Mouse (Mus musculus) MEL (cell line): Measurements from ENCODE around the gene Frg2f1. TPM values are rescaled to one million over a fixed set of nuclear protein-coding genes. Genes with fewer than 3 reads are reported as not detected.

ENCODE experiments used
- DNase-seq: peaks from one replicate; pipeline ENCODE4 v3.0.0; 2011; ENCODE audit warnings: low read depth, low spot score
- H3K27ac ChIP-seq: 2 replicates; pipeline ENCODE4 v1.5.1; 2012; ENCODE audit warnings: low read depth, mild to moderate bottlenecking, control low read depth, low read length, moderate library complexity; ENCODE audit not compliant: control insufficient read depth
- H3K27me3 ChIP-seq, 2 experiments: fragments of 150-350 bp in 1 of 2; sonication (generic) in 1 of 2; 2 replicates each; pipeline ENCODE4 v1.6.1; 2012; ENCODE audit warnings: low read length in 2 of 2, mild to moderate bottlenecking in 2 of 2, improper control_type of control experiment in 1 of 2, moderate library complexity in 1 of 2; ENCODE audit not compliant: insufficient read depth in 2 of 2, control insufficient read depth in 1 of 2
- H3K36me3 ChIP-seq, 2 experiments: 2 replicates each; pipeline ENCODE4 v1.6.1; 2012 to 2014; ENCODE audit warnings: low read length in 2 of 2, improper control_type of control experiment in 1 of 2, inconsistent platforms in 1 of 2, mild to moderate bottlenecking in 1 of 2; ENCODE audit not compliant: insufficient read depth in 2 of 2, control insufficient read depth in 1 of 2
- H3K4me1 ChIP-seq, 2 experiments: fragments of 150-350 bp in 1 of 2; sonication (generic) in 1 of 2; 2 replicates each; pipeline ENCODE4 v1.6.1; 2012; ENCODE audit warnings: low read length in 2 of 2, improper control_type of control experiment in 1 of 2, mild to moderate bottlenecking in 1 of 2; ENCODE audit not compliant: insufficient read depth in 2 of 2, control insufficient read depth in 1 of 2
- H3K4me3 ChIP-seq, 2 experiments: fragments of 150-350 bp in 1 of 2; sonication (generic) in 1 of 2; 2 replicates each; pipeline ENCODE4 v1.5.1; 2012; ENCODE audit warnings: low read depth in 2 of 2, low read length in 2 of 2, mild to moderate bottlenecking in 2 of 2, moderate library complexity in 2 of 2, control low read depth in 1 of 2, improper control_type of control experiment in 1 of 2; ENCODE audit not compliant: control insufficient read depth in 1 of 2, insufficient read depth in 1 of 2
- H3K79me2 ChIP-seq: 2 replicates; pipeline ENCODE4 v1.6.1; 2012; ENCODE audit warnings: mild to moderate bottlenecking, low read length, moderate library complexity; ENCODE audit not compliant: control insufficient read depth, poor library complexity, insufficient read depth
- H3K9ac ChIP-seq: 2 replicates; pipeline ENCODE4 v1.6.1; 2012; ENCODE audit warnings: low read depth, mild to moderate bottlenecking, control low read depth, low read length, moderate library complexity; ENCODE audit not compliant: control insufficient read depth, poor library complexity, severe bottlenecking
- H3K9me3 ChIP-seq: fragments of 150-350 bp; sonication (generic); replicated peaks from 2 replicates; pipeline ENCODE4 v1.6.1; 2012; ENCODE audit warnings: mild to moderate bottlenecking, low read length, improper control_type of control experiment, moderate library complexity; ENCODE audit not compliant: insufficient read depth
- BHLHE40 ChIP-seq: IDR thresholded peaks from 2 replicates; pipeline ENCODE4 v1.6.1; 2012; ENCODE audit warnings: low read depth, mild to moderate bottlenecking, inconsistent platforms, low read length, improper control_type of control experiment, borderline replicate concordance
- E2F4 ChIP-seq: IDR thresholded peaks from 2 replicates; pipeline ENCODE4 v1.6.1; 2011; ENCODE audit warnings: low read depth, low read length, improper control_type of control experiment, borderline replicate concordance
- ELF1 ChIP-seq: IDR thresholded peaks from 2 replicates; pipeline ENCODE4 v1.6.1; 2014; ENCODE audit warnings: low read depth, mild to moderate bottlenecking, inconsistent platforms, low read length, improper control_type of control experiment, moderate library complexity
- GATA1 ChIP-seq: IDR thresholded peaks from 2 replicates; pipeline ENCODE4 v1.6.1; 2011; ENCODE audit warnings: low read depth, low read length, improper control_type of control experiment
- HCFC1 ChIP-seq: IDR thresholded peaks from 2 replicates; pipeline ENCODE4 v1.6.1; 2012; ENCODE audit warnings: low read depth, mild to moderate bottlenecking, inconsistent platforms, low read length, improper control_type of control experiment, moderate library complexity
- MAX ChIP-seq: IDR thresholded peaks from 2 replicates; pipeline ENCODE4 v1.6.1; 2011; ENCODE audit warnings: low read length, improper control_type of control experiment
- MAZ ChIP-seq: IDR thresholded peaks from 2 replicates; pipeline ENCODE4 v1.6.1; 2012; ENCODE audit warnings: low read depth, mild to moderate bottlenecking, inconsistent platforms, low read length, improper control_type of control experiment
- MEF2A ChIP-seq: IDR thresholded peaks from 2 replicates; pipeline ENCODE4 v1.6.1; 2014; ENCODE audit warnings: low read depth, mild to moderate bottlenecking, inconsistent platforms, low read length, improper control_type of control experiment; ENCODE audit not compliant: poor library complexity, insufficient replicate concordance, severe bottlenecking; ENCODE audit errors: extremely low read depth
- MYB ChIP-seq: IDR thresholded peaks from 2 replicates; pipeline ENCODE4 v1.6.1; 2011; ENCODE audit warnings: mild to moderate bottlenecking, low read depth, low read length, improper control_type of control experiment
- NELFE ChIP-seq: IDR thresholded peaks from 2 replicates; pipeline ENCODE4 v1.6.1; 2011; ENCODE audit warnings: low read depth, low read length, improper control_type of control experiment
- NRF1 ChIP-seq: IDR thresholded peaks from 2 replicates; pipeline ENCODE4 v1.6.1; 2014; ENCODE audit warnings: low read depth, mild to moderate bottlenecking, inconsistent platforms, low read length, improper control_type of control experiment, moderate library complexity; ENCODE audit not compliant: poor library complexity, insufficient read depth, severe bottlenecking
- POLR2A ChIP-seq, 2 experiments: IDR thresholded peaks; 2 replicates each; pipeline ENCODE4 v1.6.1; 2011 to 2012; ENCODE audit warnings: low read length in 2 of 2, mild to moderate bottlenecking in 2 of 2, control low read depth in 1 of 2, improper control_type of control experiment in 1 of 2, low read depth in 1 of 2, moderate library complexity in 1 of 2; ENCODE audit not compliant: control insufficient read depth in 1 of 2, insufficient read depth in 1 of 2, poor library complexity in 1 of 2
- RAD21 ChIP-seq: IDR thresholded peaks from 2 replicates; pipeline ENCODE4 v1.6.1; 2011; ENCODE audit warnings: mild to moderate bottlenecking, low read depth, low read length, improper control_type of control experiment
- SIN3A ChIP-seq: IDR thresholded peaks from 2 replicates; pipeline ENCODE4 v1.6.1; 2012; ENCODE audit warnings: low read length, improper control_type of control experiment, inconsistent platforms
- SMC3 ChIP-seq: IDR thresholded peaks from 2 replicates; pipeline ENCODE4 v1.6.1; 2011; ENCODE audit warnings: low read depth, low read length, improper control_type of control experiment
- TBP ChIP-seq: IDR thresholded peaks from 2 replicates; pipeline ENCODE4 v1.8.0; 2011; ENCODE audit warnings: low read depth, low read length, improper control_type of control experiment
- TCF12 ChIP-seq: IDR thresholded peaks from 2 replicates; pipeline ENCODE4 v1.6.1; 2014; ENCODE audit warnings: low read depth, mild to moderate bottlenecking, inconsistent platforms, low read length, improper control_type of control experiment, moderate library complexity
- UBTF ChIP-seq: IDR thresholded peaks from 2 replicates; pipeline ENCODE4 v1.6.1; 2012; ENCODE audit warnings: low read depth, mild to moderate bottlenecking, inconsistent platforms, low read length, improper control_type of control experiment, moderate library complexity, borderline replicate concordance; ENCODE audit not compliant: insufficient read depth
- USF2 ChIP-seq, 2 experiments: IDR thresholded peaks; 2 replicates each; pipeline ENCODE4 v1.6.1; 2011 to 2012; ENCODE audit warnings: improper control_type of control experiment in 2 of 2, low read length in 2 of 2, borderline replicate concordance in 1 of 2, inconsistent platforms in 1 of 2, low read depth in 1 of 2, mild to moderate bottlenecking in 1 of 2; ENCODE audit not compliant: insufficient read depth in 1 of 2
- polyA plus RNA-seq, 2 experiments: library from polyadenylated mRNA; stranded (reverse) in 1 of 2; unstranded in 1 of 2; fragments of >175 nt in 1 of 2; fragments of >200 nt in 1 of 2; gene quantifications; 2 replicates each; pipeline versions ENCODE4 v1.2.1 to v1.2.4; 2012; ENCODE audit warnings: low replicate concordance in 2 of 2, low read depth in 1 of 2; ENCODE audit not compliant: insufficient read length in 2 of 2, insufficient read depth in 1 of 2, missing spikeins in 1 of 2
- total RNA-seq: library from RNA; depleted of rRNA; stranded (reverse); fragments of 300-350 nt; gene quantifications from 2 replicates; pipeline ENCODE4 v1.2.3, GENCODE M21; 2012

The Frg2f1 gene
- total and polyA plus RNA-seq, 3 experiments: 1.5 to 2.0 TPM; not detected in 1

- Histone ChIP-seq H3K36me3 (peaks cover 9 to 15% of the 10 kb centered on the region in 2 experiments), H3K27me3 (no peaks in the 10 kb centered on the region), H3K9me3 (no peaks in the 10 kb centered on the region), H3K4me1 (peaks cover 1 to 3% of the 10 kb centered on the region in 2 experiments; a peak in 1 of 4 replicates), H3K4me3 (no peak overlapping the region), H3K9ac (no peak overlapping the region), H3K27ac (no peak overlapping the region), H3K79me2 (peaks cover 10% of the 10 kb centered on the region)
- TF ChIP-seq RAD21: no peak
- TF ChIP-seq MYB: no peak
- TF ChIP-seq MAZ: no peak
- TF ChIP-seq TCF12: no peak
- TF ChIP-seq ELF1: no peak
- no peak for TF ChIP-seq TBP
- no peak for TF ChIP-seq POLR2A (IDR thresholded peaks at IDR 0.05; ENCODE audit: control insufficient read depth in 1 of 2, insufficient read depth in 1 of 2, low read depth in 1 of 2, low read length in 2 of 2, poor library complexity in 1 of 2)
- TF ChIP-seq MEF2A: no peak
- no peak for TF ChIP-seq SMC3
- no peak for TF ChIP-seq MAX
- no peak for TF ChIP-seq HCFC1
- no peak for TF ChIP-seq NELFE
- no peak for TF ChIP-seq NRF1
- no peak for TF ChIP-seq UBTF
- TF ChIP-seq BHLHE40: no peak
- no peak for DNase-seq
Measured at GRCm38 (mm10) chr4:119566322-119566835, 27.1 kb upstream of the Frg2f1 start.

GRCm38 (mm10) chr4:119563136-119563535 is 23.8 kb upstream of the Frg2f1 start:
- peaks cover 8 to 16% of the 10 kb centered on the region in 2 experiments for H3K36me3 ChIP-seq
- H3K27ac ChIP-seq: no peak overlapping the region
- H3K4me1 ChIP-seq: no peaks in the 10 kb centered on the region; a peak in 2 of 4 replicates
- TF ChIP-seq MAZ: no peak
- no peak for TF ChIP-seq E2F4
- TF ChIP-seq GATA1: no peak
- no peak for TF ChIP-seq TBP
- TF ChIP-seq USF2 (IDR thresholded peaks at IDR 0.05; ENCODE audit: borderline replicate concordance in 1 of 2, insufficient read depth in 1 of 2, low read depth in 1 of 2, low read length in 2 of 2): no peak
- no peak for TF ChIP-seq SIN3A
- H3K27me3 ChIP-seq: no peaks in the 10 kb centered on the region
- no peak for DNase-seq
- peaks cover 17% of the 10 kb centered on the region for H3K79me2 ChIP-seq
- no peak overlapping the region for H3K4me3 ChIP-seq
- no peaks in the 10 kb centered on the region for H3K9me3 ChIP-seq
- H3K9ac ChIP-seq: no peak overlapping the region
